Mouse (Mus musculus): ENCODE results near the gene Ube2k.

Gene Ube2k

GRCm38 (mm10) chr5:65638896-65639295 is 101.9 kb downstream of the Ube2k start:
- in situ Hi-C loops (cut with MboI, MseI), result loop anchor here (10.0 kb wide), 1 partner anchor 354 kb away; no protein-coding TSS in a partner anchor

Data from regulatory T cell (primary cell).